Mouse (Mus musculus) adipocyte (in vitro differentiated cells): ENCODE results near the gene Ltbp2.

Experiments used
- DNase-seq: peaks from one replicate; pipeline ENCODE4 v3.0.0-alpha.2; 2016; ENCODE audit warnings: low spot score

The Ltbp2 gene

DNA sequence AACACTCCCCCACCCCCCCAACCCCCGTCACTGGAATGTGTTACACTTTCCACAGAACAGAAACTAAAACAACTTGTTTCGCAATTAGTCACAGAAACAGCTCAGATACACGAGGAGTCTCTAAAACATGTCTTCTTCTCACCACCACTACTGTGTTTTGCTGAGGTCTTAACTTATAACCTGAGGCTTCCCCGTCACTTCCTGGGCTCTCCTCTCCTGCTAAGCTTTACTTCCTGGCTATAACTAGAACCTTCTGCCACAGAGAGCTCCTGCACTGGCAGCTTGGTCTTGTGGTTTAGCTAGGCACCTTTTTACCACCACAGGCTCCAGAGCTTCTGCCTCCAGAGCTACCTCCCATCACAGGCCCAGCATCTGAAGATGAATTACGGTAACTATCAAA, 113.8 kb downstream of the Ltbp2 start:
- DNase-seq = peak; percentile 68

DNA sequence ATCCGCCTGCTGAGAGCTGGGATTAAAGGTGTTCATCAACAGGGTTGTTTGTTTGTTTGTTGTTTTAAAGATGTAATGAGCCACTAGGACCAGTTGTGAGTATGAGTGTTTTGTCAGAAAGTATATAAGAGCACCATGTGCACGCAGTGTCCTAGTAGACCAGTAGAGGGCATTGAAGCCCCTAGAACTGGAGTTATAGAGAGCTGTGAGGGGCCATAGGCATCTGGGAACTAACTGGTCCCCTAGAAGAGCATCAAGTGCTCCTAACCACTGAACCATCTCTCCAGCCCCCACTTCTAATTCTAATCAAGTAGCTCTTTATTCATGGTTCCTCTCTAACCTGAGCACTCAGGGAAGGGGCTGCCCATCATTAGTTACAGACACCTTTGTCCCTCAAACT, 117.3 kb downstream of the Ltbp2 start:
- peak; percentile 25 for DNase-seq

DNA sequence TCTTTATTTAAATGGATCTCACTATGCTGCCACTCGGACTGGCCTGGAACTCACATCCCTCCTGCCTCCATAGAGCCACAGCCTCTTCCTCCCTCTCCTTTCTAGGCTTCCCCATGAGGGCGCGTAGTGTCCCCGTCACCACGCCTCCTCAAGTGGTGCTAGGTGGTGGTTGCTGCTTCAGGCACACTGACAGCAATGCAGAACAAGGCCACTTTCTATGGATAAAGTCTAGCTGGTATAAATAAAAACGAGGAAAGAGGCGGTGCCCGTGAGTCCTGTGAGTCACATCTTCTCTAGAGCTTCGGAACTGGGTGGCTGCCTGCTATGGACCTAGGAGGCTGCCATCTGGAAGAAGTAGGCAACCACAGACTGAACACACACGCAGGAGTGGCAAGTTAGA, 120.3 kb downstream of the Ltbp2 start:
- DNase-seq = no peak

DNA sequence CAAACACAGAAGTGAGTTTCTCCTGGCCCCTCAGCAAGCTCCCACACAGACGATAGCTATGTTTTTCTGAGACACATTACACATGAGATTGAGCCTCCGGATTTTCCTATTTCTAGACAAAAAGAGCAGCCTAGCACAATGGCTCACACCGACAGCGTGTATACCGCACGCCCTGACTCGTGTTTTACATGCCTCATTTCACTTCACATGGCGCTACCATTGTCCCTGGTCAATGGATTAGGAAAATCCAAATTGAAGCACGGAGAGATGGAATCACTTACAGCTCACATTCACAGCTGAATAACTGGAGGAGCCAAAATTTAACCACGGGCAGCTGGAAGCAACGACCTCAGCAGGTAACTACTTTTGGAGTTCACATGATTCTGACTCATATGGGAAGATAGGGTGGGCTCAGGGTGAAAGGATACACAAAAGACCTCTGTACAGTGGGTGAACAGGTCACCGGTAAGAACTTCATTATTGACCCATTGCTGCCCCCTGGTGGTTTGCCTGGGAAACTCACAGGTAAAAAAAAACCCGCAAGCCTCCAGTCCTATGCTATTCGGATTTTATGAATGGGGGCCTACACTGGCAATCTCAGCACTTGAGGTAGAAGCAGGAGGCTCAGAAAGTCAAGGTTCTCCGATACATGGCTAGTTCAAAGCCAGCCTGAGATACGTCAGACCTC, 121.2 kb downstream of the Ltbp2 start:
- peak; percentile 64 for DNase-seq

DNA sequence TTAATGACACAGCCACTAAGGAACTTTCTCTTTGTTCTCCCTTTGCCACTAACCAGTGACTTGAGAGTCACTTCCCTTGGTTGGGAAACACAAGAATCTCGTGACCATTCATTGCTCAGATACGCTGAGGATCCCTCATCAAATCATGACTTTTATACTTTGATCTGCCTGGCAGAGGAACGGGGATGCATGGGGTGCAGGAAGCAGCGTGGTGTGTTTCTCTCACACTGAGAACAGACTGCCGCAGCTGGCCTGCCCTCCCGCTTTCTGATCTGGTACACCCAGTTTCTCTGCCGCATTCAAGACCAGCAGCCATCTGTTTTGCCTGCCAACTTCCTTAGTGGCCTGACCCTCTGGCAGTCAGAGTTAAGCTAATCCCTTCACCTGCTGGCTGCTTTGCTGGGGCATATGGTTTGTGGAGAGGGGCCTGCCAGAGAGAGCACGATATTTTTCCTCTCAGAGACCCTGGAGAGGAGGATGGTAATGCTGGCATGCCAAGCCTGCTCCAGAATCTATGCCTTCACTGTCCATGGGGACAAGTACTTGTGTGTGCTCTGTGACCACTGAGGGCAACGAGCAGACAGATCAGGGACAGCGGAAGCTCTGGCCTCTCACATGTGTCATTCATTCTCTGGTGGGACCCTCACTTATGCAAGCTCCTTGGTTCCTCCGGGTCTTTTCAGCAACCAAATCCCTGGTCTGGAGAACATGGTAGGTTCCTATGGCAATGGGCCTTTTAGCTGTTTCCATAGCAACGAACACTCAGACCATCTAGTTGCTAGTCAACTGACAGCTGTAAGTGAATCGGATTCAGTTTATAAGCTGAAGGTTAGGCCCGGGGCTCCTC, 124.0 kb downstream of the Ltbp2 start:
- DNase-seq = peak; percentile 17

DNA sequence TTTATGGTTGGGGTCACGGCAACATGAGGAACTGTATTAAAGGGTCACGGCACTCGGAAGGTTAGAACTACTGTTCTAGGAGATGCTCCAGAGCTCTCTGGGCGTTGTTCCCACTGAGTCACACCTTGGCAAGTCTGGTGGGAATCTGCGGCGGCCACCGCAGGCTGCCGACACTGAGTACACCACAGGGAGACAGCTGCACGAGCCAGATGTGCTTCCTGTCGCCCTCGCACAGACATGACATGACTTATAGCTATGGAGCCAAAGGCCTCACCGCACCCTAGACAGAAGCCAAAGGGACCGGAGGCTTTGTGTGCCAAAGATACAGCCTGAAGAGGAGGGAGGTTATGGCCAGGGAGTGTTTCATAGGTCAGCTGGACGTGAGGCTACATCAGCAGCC, 125.7 kb downstream of the Ltbp2 start:
- peak; percentile 67 for DNase-seq

DNA sequence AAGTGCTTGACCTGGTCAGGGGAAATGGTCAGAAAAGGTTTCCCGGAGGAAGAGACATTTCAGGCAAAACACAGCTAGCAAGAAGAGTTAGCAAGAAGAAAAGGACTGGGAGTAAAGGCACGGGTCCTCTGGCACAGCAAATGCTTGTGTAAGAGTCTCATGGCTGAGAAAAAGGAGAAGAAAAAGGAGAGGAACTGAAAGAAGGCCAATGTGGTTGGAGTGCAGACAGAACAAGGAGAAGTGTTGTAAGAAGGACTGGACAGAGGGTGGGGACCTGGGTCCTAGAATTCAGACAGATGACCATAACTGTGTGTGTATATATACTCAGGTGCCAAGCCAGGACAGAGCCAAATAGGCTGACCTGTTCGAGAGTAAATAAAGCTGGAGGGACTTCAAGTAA, 128.2 kb downstream of the Ltbp2 start:
- DNase-seq = peak; percentile 62

DNA sequence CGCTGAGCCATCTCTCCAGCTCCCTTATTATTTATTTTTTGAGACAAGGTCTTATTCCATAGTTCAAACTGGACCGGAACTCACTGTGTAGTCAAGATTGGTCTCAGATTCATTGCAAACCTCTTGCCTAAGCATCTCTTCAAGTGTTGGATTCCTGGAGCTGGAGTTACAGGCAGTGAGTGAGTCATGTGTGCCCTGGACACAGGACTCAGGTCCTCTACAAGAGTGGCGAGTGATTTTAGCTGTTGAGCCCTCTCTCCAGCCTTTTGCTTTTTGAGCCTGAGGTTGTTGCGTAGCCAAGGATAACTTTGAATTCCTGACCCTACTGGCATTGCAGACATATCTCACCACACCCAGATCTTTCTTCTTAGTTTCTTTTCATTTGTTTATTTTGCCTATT, 130.6 kb downstream of the Ltbp2 start:
- no peak for DNase-seq

DNA sequence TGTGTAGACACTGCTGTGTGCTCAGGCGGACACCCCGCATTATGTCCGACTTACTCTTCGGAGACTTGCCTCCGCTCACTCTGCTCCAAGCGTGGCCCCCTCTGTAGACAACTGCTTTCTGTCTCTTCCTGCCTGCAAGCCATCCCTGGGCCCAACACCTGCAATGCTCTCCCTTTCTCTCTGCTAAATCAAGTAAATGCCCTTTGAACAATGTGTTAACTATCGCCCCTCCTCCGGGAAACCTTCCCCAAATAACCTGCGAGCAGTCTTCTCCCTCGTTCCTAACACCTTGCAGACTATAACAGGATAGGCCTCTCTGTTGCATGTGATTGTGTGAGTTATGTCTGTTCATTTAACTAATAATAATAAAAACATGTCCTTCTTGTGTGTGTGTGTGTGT, 132.8 kb downstream of the Ltbp2 start:
- no peak for DNase-seq

DNA sequence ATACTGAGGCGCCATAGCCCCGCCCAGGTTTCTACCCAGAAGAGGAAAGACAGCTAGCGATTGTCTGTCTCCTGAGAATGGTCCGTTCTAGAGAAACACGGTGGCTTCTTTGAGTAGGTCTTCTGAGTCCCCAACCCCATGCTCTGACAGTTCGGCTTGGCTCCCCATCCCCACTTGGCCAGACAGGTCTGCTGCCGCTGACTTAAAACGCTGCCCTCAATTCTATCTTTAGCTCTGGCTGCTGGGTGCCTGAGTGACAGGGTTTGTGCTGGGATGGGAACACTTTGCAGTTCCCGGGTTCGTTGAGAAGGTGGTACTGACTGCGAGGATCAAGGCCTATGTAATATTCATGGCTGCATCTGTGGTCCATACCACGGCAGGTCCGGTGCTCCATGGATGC, 143.0 kb downstream of the Ltbp2 start:
- DNase-seq = no peak
